Mouse (Mus musculus) intestine, embryonic 15.5 days (tissue): ENCODE measurements around the gene Aff1. TPM values are rescaled to one million over a fixed set of nuclear protein-coding genes. Genes with fewer than 3 reads are reported as not detected.

Experiments
- ATAC-seq: fragments of 200-750 bp; cut with Nextera tagmentation; 2 replicates; pipeline ENCODE4 v1.8.0; 2017; ENCODE audit warnings: moderate TSS enrichment, moderate library complexity
- H3K27ac ChIP-seq: fragments of 300-500 bp; sonication (generic); 2 replicates; pipeline ENCODE4 v1.5.1; 2015; ENCODE audit warnings: mild to moderate bottlenecking, inconsistent platforms
- H3K27me3 ChIP-seq: fragments of 300-500 bp; sonication (generic); replicated peaks from 2 replicates; pipeline ENCODE4 v1.6.1; 2015; ENCODE audit warnings: inconsistent platforms
- H3K36me3 ChIP-seq: fragments of 300-500 bp; sonication (generic); 2 replicates; pipeline ENCODE4 v1.6.1; 2015; ENCODE audit warnings: inconsistent platforms
- H3K4me1 ChIP-seq: fragments of 300-500 bp; sonication (generic); replicated peaks from 2 replicates; pipeline ENCODE4 v1.6.1; 2015; ENCODE audit warnings: inconsistent platforms
- H3K4me2 ChIP-seq: fragments of 300-500 bp; sonication (generic); replicated peaks from 2 replicates; pipeline ENCODE4 v1.6.1; 2015; ENCODE audit warnings: mild to moderate bottlenecking, inconsistent platforms
- H3K4me3 ChIP-seq: fragments of 300-500 bp; sonication (generic); replicated peaks from 2 replicates; pipeline ENCODE4 v1.5.1; 2015; ENCODE audit warnings: inconsistent platforms
- H3K9ac ChIP-seq: fragments of 300-500 bp; sonication (generic); 2 replicates; pipeline ENCODE4 v1.6.1; 2015; ENCODE audit warnings: inconsistent platforms
- H3K9me3 ChIP-seq: fragments of 300-500 bp; sonication (generic); 2 replicates; pipeline ENCODE4 v1.6.1; 2016; ENCODE audit warnings: inconsistent platforms
- WGBS: fragments of 180-500 bp; shearing (Covaris S2); methylation state at CpG from one replicate; pipeline ENCODE4 v1.1.7; 2015; 5-methylcytosine and 5-hydroxymethylcytosine counted together
- polyA plus RNA-seq: library from polyadenylated mRNA; unstranded; fragments of >200 nt; fragmentation: Nextera tagmentation; extraction: Ambion mirVana; gene quantifications from 2 replicates; pipeline ENCODE4 v1.2.1, GENCODE M21; 2015

Gene Aff1
- polyA plus RNA-seq, 1 experiment from 2014 or later = 5.3 TPM

- ATAC-seq = no peak
- no peak overlapping the region for H3K4me3 ChIP-seq
- H3K27me3 ChIP-seq = no peaks in the 10 kb centered on the region
- no peak overlapping the region for H3K4me2 ChIP-seq
- WGBS = 86% methylated on average over 1 of the region's 1 CpGs
- no peak overlapping the region for H3K27ac ChIP-seq
- H3K9me3 ChIP-seq = no peaks in the 10 kb centered on the region
- no peaks in the 10 kb centered on the region for H3K4me1 ChIP-seq
- H3K9ac ChIP-seq = no peak overlapping the region
- H3K36me3 ChIP-seq = no peaks in the 10 kb centered on the region
These were observed 53.5 kb downstream of the Aff1 start for GRCm38 (mm10) chr5:103745635-103746034.

GRCm38 (mm10) chr5:103746561-103747085 is 54.4 kb downstream of the Aff1 start:
- no peak overlapping the region for H3K4me3 ChIP-seq
- no peaks in the 10 kb centered on the region for H3K9me3 ChIP-seq
- no peak overlapping the region for H3K27ac ChIP-seq
- 93% methylated on average over 3 of the region's 3 CpGs for WGBS
- no peak overlapping the region for H3K9ac ChIP-seq
- H3K4me2 ChIP-seq = no peak overlapping the region
- H3K27me3 ChIP-seq = no peaks in the 10 kb centered on the region
- no peaks in the 10 kb centered on the region for H3K4me1 ChIP-seq
- H3K36me3 ChIP-seq = no peaks in the 10 kb centered on the region
- no peak for ATAC-seq

- H3K27me3 ChIP-seq = no peaks in the 10 kb centered on the region
- 81% methylated on average over 2 of the region's 2 CpGs for WGBS
- no peak overlapping the region for H3K27ac ChIP-seq
- H3K9me3 ChIP-seq = no peaks in the 10 kb centered on the region
- H3K4me3 ChIP-seq = no peak overlapping the region
- no peaks in the 10 kb centered on the region for H3K36me3 ChIP-seq
- no peak overlapping the region for H3K9ac ChIP-seq
- no peak for ATAC-seq
- H3K4me1 ChIP-seq = no peaks in the 10 kb centered on the region
- no peak overlapping the region for H3K4me2 ChIP-seq
These were observed 54.9 kb downstream of the Aff1 start for GRCm38 (mm10) chr5:103747098-103747497.

- no peaks in the 10 kb centered on the region for H3K9me3 ChIP-seq
- no peak overlapping the region for H3K9ac ChIP-seq
- peaks cover 5% of the 10 kb centered on the region; the same call in 1 of the 2 replicates for H3K4me1 ChIP-seq
- H3K27ac ChIP-seq = no peak overlapping the region
- H3K27me3 ChIP-seq = no peaks in the 10 kb centered on the region
- no peak overlapping the region for H3K4me2 ChIP-seq
- no peak for ATAC-seq
- H3K4me3 ChIP-seq = no peak overlapping the region
- H3K36me3 ChIP-seq = no peaks in the 10 kb centered on the region
These were observed 56.2 kb downstream of the Aff1 start for GRCm38 (mm10) chr5:103748343-103748742.

GRCm38 (mm10) chr5:103749465-103750285 is 57.5 kb downstream of the Aff1 start:
- H3K36me3 ChIP-seq = no peaks in the 10 kb centered on the region

GRCm38 (mm10) chr5:103752665-103753510 is 60.7 kb downstream of the Aff1 start:
- Histone ChIP-seq H3K27ac (peak overlapping the region; percentile 97), H3K36me3 (no peaks in the 10 kb centered on the region), H3K27me3 (no peaks in the 10 kb centered on the region), H3K9ac (peak overlapping the region; percentile 86), H3K9me3 (no peaks in the 10 kb centered on the region), H3K4me2 (peak overlapping the region; percentile 80), H3K4me1 (peaks cover 10% of the 10 kb centered on the region; the same call in 1 of the 2 replicates), H3K4me3 (peak overlapping the region; percentile 84)
- 2% methylated on average over 23 of the region's 23 CpGs for WGBS
- peak; percentile 18 for ATAC-seq

More at GRCm38 (mm10) chr5:103749465-103750285, 57.5 kb downstream of the Aff1 start:
- no peaks in the 10 kb centered on the region for H3K27me3 ChIP-seq
- H3K4me3 ChIP-seq = no peak overlapping the region
- H3K4me1 ChIP-seq = peaks cover 5% of the 10 kb centered on the region; the same call in 1 of the 2 replicates
- H3K9me3 ChIP-seq = no peaks in the 10 kb centered on the region
- ATAC-seq = no peak
- H3K27ac ChIP-seq = no peak overlapping the region
- no peak overlapping the region for H3K9ac ChIP-seq
- H3K4me2 ChIP-seq = no peak overlapping the region
- WGBS = 74% methylated on average over 7 of the region's 7 CpGs

GRCm38 (mm10) chr5:103753511-103754329 is 61.5 kb downstream of the Aff1 start:
- Histone ChIP-seq H3K9ac (peak overlapping the region; percentile 86), H3K27me3 (no peaks in the 10 kb centered on the region), H3K4me2 (peak overlapping the region; percentile 80), H3K27ac (peak overlapping the region; percentile 97), H3K4me3 (peak overlapping the region; percentile 84), H3K9me3 (no peaks in the 10 kb centered on the region), H3K36me3 (no peaks in the 10 kb centered on the region), H3K4me1 (peaks cover 10% of the 10 kb centered on the region; the same call in 1 of the 2 replicates)
- peak; percentile 98 for ATAC-seq
- under 1% methylated on average over 70 of the region's 86 CpGs for WGBS

- Histone ChIP-seq H3K4me3 (peak overlapping the region; percentile 84), H3K9me3 (no peaks in the 10 kb centered on the region), H3K4me2 (peak overlapping the region; percentile 80), H3K9ac (peak overlapping the region; percentile 86), H3K27me3 (no peaks in the 10 kb centered on the region), H3K36me3 (no peaks in the 10 kb centered on the region), H3K27ac (peak overlapping the region; percentile 97), H3K4me1 (peaks cover 10% of the 10 kb centered on the region; the same call in 1 of the 2 replicates)
- peak; percentile 79 for ATAC-seq
- 5% methylated on average over 39 of the region's 42 CpGs for WGBS
These were observed 62.4 kb downstream of the Aff1 start for GRCm38 (mm10) chr5:103754330-103755134.

- H3K9ac ChIP-seq = 0 out of 2 replicates have a peak overlapping the region, but pooled peaks have one; percentile 86
- H3K9me3 ChIP-seq = no peaks in the 10 kb centered on the region
- peak overlapping the region; percentile 84 for H3K4me3 ChIP-seq
- no peaks in the 10 kb centered on the region for H3K27me3 ChIP-seq
- H3K36me3 ChIP-seq = no peaks in the 10 kb centered on the region
- peak overlapping the region; percentile 80 for H3K4me2 ChIP-seq
- no peak for ATAC-seq
- WGBS = 43% methylated on average over 3 of the region's 3 CpGs
- H3K27ac ChIP-seq = no peak overlapping the region
- peaks cover 13% of the 10 kb centered on the region for H3K4me1 ChIP-seq
These were observed 62.9 kb downstream of the Aff1 start for GRCm38 (mm10) chr5:103755135-103755487.

GRCm38 (mm10) chr5:103756231-103756714 is 64.1 kb downstream of the Aff1 start:
- Histone ChIP-seq H3K4me1 (peaks cover 21% of the 10 kb centered on the region), H3K9me3 (no peaks in the 10 kb centered on the region), H3K9ac (no peak overlapping the region)

GRCm38 (mm10) chr5:103758491-103758890 is 66.3 kb downstream of the Aff1 start:
- peaks cover 16% of the 10 kb centered on the region; the same call in 1 of the 2 replicates for H3K4me1 ChIP-seq
- H3K9me3 ChIP-seq = no peaks in the 10 kb centered on the region
- no peak overlapping the region for H3K4me3 ChIP-seq
- H3K27me3 ChIP-seq = no peaks in the 10 kb centered on the region
- H3K27ac ChIP-seq = no peak overlapping the region
- 60% methylated on average over 4 of the region's 4 CpGs for WGBS
- H3K36me3 ChIP-seq = no peaks in the 10 kb centered on the region
- no peak overlapping the region for H3K4me2 ChIP-seq
- ATAC-seq = no peak
- H3K9ac ChIP-seq = no peak overlapping the region

More at GRCm38 (mm10) chr5:103756231-103756714, 64.1 kb downstream of the Aff1 start:
- H3K27me3 ChIP-seq = no peaks in the 10 kb centered on the region
- 64% methylated on average over 6 of the region's 6 CpGs for WGBS
- H3K36me3 ChIP-seq = no peaks in the 10 kb centered on the region
- ATAC-seq = no peak
- no peak overlapping the region for H3K27ac ChIP-seq
- no peak overlapping the region for H3K4me3 ChIP-seq
- no peak overlapping the region for H3K4me2 ChIP-seq
